Mouse (Mus musculus): ENCODE data around the gene Ret. TPM values are rescaled to one million over a fixed set of nuclear protein-coding genes. Genes with fewer than 3 reads are reported as not detected.

Gene Ret
- polyA plus RNA-seq, 1 experiment: not detected

- TF ChIP-seq TAL1 (IDR thresholded peaks at IDR 0.05; ENCODE audit: low read length): no peak
- TF ChIP-seq GATA1 (IDR thresholded peaks at IDR 0.05; ENCODE audit: low read length): no peak
- Histone ChIP-seq H3K9me3 (ENCODE audit: control insufficient read depth, low read length) (no peaks in the 10 kb centered on the region), H3K4me3 (replicated peaks) (peak within 1 kb of the TSS; percentile 85), H3K27me3 (ENCODE audit: control insufficient read depth) (no peaks in the 10 kb centered on the region), H3K4me1 (ENCODE audit: control insufficient read depth) (peaks cover 30% of the 10 kb centered on the region), H3K36me3 (ENCODE audit: control insufficient read depth) (no peaks in the 10 kb centered on the region)
Measured at GRCm38 (mm10) chr6:118138731-118139709, 58.5 kb downstream of the Ret start, which contains the start of gene Csgalnact2. Gene Csgalnact2, minus strand, starts transcription at chr6:118139140.

GRCm38 (mm10) chr6:118137148-118137547 is 60.4 kb downstream of the Ret start:
- H3K4me1 ChIP-seq (ENCODE audit: control insufficient read depth): peaks cover 30% of the 10 kb centered on the region
- no peak overlapping the region for H3K4me3 ChIP-seq (replicated peaks)

GRCm38 (mm10) chr6:118134461-118134860 is 63.1 kb downstream of the Ret start:
- TF ChIP-seq TAL1 (IDR thresholded peaks at IDR 0.05; ENCODE audit: low read length): no peak
- no peak for TF ChIP-seq GATA1 (IDR thresholded peaks at IDR 0.05; ENCODE audit: low read length)
- Histone ChIP-seq H3K36me3 (ENCODE audit: control insufficient read depth) (peaks cover 4% of the 10 kb centered on the region), H3K27me3 (ENCODE audit: control insufficient read depth) (no peaks in the 10 kb centered on the region), H3K9me3 (ENCODE audit: control insufficient read depth, low read length) (no peaks in the 10 kb centered on the region), H3K4me3 (replicated peaks) (no peak overlapping the region), H3K4me1 (ENCODE audit: control insufficient read depth) (peaks cover 39% of the 10 kb centered on the region)

More at GRCm38 (mm10) chr6:118137148-118137547, 60.4 kb downstream of the Ret start:
- Histone ChIP-seq H3K36me3 (ENCODE audit: control insufficient read depth) (peaks cover 4% of the 10 kb centered on the region), H3K27me3 (ENCODE audit: control insufficient read depth) (no peaks in the 10 kb centered on the region), H3K9me3 (ENCODE audit: control insufficient read depth, low read length) (no peaks in the 10 kb centered on the region)
- TF ChIP-seq GATA1 (IDR thresholded peaks at IDR 0.05; ENCODE audit: low read length): no peak
- TF ChIP-seq TAL1 (IDR thresholded peaks at IDR 0.05; ENCODE audit: low read length): no peak

- H3K4me3 ChIP-seq (replicated peaks): no peak overlapping the region
- no peaks in the 10 kb centered on the region for H3K27me3 ChIP-seq (ENCODE audit: control insufficient read depth)
- H3K9me3 ChIP-seq (ENCODE audit: control insufficient read depth, low read length): no peaks in the 10 kb centered on the region
- peaks cover 29% of the 10 kb centered on the region for H3K4me1 ChIP-seq (ENCODE audit: control insufficient read depth)
- peaks cover 14% of the 10 kb centered on the region for H3K36me3 ChIP-seq (ENCODE audit: control insufficient read depth)
- TF ChIP-seq TAL1 (IDR thresholded peaks at IDR 0.05; ENCODE audit: low read length) (no peak), GATA1 (IDR thresholded peaks at IDR 0.05; ENCODE audit: low read length) (no peak)
Measured at GRCm38 (mm10) chr6:118130022-118130421, 67.5 kb downstream of the Ret start.

- no peak overlapping the region for H3K4me3 ChIP-seq (replicated peaks)
- H3K27me3 ChIP-seq (ENCODE audit: control insufficient read depth): no peaks in the 10 kb centered on the region
- TF ChIP-seq TAL1 (IDR thresholded peaks at IDR 0.05; ENCODE audit: low read length) (no peak), GATA1 (IDR thresholded peaks at IDR 0.05; ENCODE audit: low read length) (no peak)
- peaks cover 29% of the 10 kb centered on the region for H3K4me1 ChIP-seq (ENCODE audit: control insufficient read depth)
- H3K9me3 ChIP-seq (ENCODE audit: control insufficient read depth, low read length): no peaks in the 10 kb centered on the region
- H3K36me3 ChIP-seq (ENCODE audit: control insufficient read depth): peaks cover 22% of the 10 kb centered on the region
Measured at GRCm38 (mm10) chr6:118127827-118128487, 69.6 kb downstream of the Ret start.

- Histone ChIP-seq H3K27me3 (ENCODE audit: control insufficient read depth) (no peaks in the 10 kb centered on the region), H3K4me1 (ENCODE audit: control insufficient read depth) (peaks cover 29% of the 10 kb centered on the region), H3K9me3 (ENCODE audit: control insufficient read depth, low read length) (no peaks in the 10 kb centered on the region), H3K36me3 (ENCODE audit: control insufficient read depth) (peaks cover 30% of the 10 kb centered on the region), H3K4me3 (replicated peaks) (no peak overlapping the region)
- TF ChIP-seq TAL1 (IDR thresholded peaks at IDR 0.05; ENCODE audit: low read length): no peak
- no peak for TF ChIP-seq GATA1 (IDR thresholded peaks at IDR 0.05; ENCODE audit: low read length)
Measured at GRCm38 (mm10) chr6:118127198-118127597, 70.3 kb downstream of the Ret start.

- Histone ChIP-seq H3K9me3 (ENCODE audit: control insufficient read depth, low read length) (no peaks in the 10 kb centered on the region), H3K4me1 (ENCODE audit: control insufficient read depth) (peaks cover 27% of the 10 kb centered on the region), H3K36me3 (ENCODE audit: control insufficient read depth) (peaks cover 36% of the 10 kb centered on the region), H3K4me3 (replicated peaks) (no peak overlapping the region), H3K27me3 (ENCODE audit: control insufficient read depth) (no peaks in the 10 kb centered on the region)
- TF ChIP-seq GATA1 (IDR thresholded peaks at IDR 0.05; ENCODE audit: low read length) (no peak), TAL1 (IDR thresholded peaks at IDR 0.05; ENCODE audit: low read length) (no peak)
Measured at GRCm38 (mm10) chr6:118126577-118126976, 70.9 kb downstream of the Ret start.

GRCm38 (mm10) chr6:118122767-118123166 is 74.8 kb downstream of the Ret start:
- Histone ChIP-seq H3K36me3 (ENCODE audit: control insufficient read depth) (peaks cover 49% of the 10 kb centered on the region), H3K9me3 (ENCODE audit: control insufficient read depth, low read length) (no peaks in the 10 kb centered on the region), H3K4me3 (replicated peaks) (no peak overlapping the region), H3K4me1 (ENCODE audit: control insufficient read depth) (peaks cover 7% of the 10 kb centered on the region), H3K27me3 (ENCODE audit: control insufficient read depth) (no peaks in the 10 kb centered on the region)
- TF ChIP-seq TAL1 (IDR thresholded peaks at IDR 0.05; ENCODE audit: low read length) (no peak), GATA1 (IDR thresholded peaks at IDR 0.05; ENCODE audit: low read length) (no peak)

GRCm38 (mm10) chr6:118111810-118112209 is 85.7 kb downstream of the Ret start:
- Histone ChIP-seq H3K4me1 (ENCODE audit: control insufficient read depth) (no peaks in the 10 kb centered on the region), H3K36me3 (ENCODE audit: control insufficient read depth) (peaks cover 31% of the 10 kb centered on the region), H3K9me3 (ENCODE audit: control insufficient read depth, low read length) (no peaks in the 10 kb centered on the region), H3K4me3 (replicated peaks) (no peak overlapping the region), H3K27me3 (ENCODE audit: control insufficient read depth) (no peaks in the 10 kb centered on the region)
- TF ChIP-seq TAL1 (IDR thresholded peaks at IDR 0.05; ENCODE audit: low read length) (no peak), GATA1 (IDR thresholded peaks at IDR 0.05; ENCODE audit: low read length) (no peak)

Other genes starting within 250 kb of the Ret start
- not detected in 2 replicates for gene Rasgef1a, start 186.3 kb downstream of the Ret start, polyA plus RNA-seq (2012)
- 0.07 and 0.08 TPM in 2 replicates for gene Csgalnact2, start 58.6 kb downstream of the Ret start, polyA plus RNA-seq (2012)
- gene Bms1, start 221.8 kb upstream of the Ret start, polyA plus RNA-seq (2012): 0.55 and 1.0 TPM in 2 replicates